Mouse (Mus musculus) layer of hippocampus, postnatal 36 days (tissue): Measurements from ENCODE around the gene Ankfy1. TPM values are rescaled to one million over a fixed set of nuclear protein-coding genes. Genes with fewer than 3 reads are reported as not detected.
"Not testable (repeated sequence)": the region's sequence is repeated elsewhere in the genome, so short reads cannot be mapped to it uniquely, and the experiment has no call there.

Source experiments
- DNase-seq, 2 experiments: peaks; one replicate each; pipeline ENCODE4 v3.0.0; 2022
- total RNA-seq, 2 experiments: library from RNA; stranded (reverse); gene quantifications; 2 replicates each; pipeline ENCODE4 v1.2.3; 2021

Ankfy1 gene
- total RNA-seq, 2 experiments from 2014 or later: 36.3 to 41.9 TPM

DNA sequence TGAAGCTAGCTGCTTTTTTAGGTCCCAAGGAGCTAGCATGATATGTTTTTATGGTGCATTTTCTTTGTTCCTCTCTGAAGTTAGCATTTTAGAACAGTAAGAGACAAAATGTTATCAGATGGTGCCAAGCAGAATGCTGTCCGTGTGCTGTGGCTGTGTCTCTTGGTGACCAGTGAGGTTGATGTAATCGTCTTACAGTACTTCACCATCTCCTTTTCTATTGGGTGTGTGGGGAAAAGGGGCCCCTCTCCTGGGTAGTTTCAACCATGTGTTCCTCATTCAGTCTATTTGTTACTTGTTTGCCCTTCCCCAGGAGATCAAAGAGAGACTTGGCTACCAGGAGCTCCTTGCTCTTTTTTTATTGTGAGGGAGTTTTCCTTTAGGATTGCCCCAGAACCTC lies 33.4 kb downstream of the Ankfy1 start:
- no peak for DNase-seq

DNA sequence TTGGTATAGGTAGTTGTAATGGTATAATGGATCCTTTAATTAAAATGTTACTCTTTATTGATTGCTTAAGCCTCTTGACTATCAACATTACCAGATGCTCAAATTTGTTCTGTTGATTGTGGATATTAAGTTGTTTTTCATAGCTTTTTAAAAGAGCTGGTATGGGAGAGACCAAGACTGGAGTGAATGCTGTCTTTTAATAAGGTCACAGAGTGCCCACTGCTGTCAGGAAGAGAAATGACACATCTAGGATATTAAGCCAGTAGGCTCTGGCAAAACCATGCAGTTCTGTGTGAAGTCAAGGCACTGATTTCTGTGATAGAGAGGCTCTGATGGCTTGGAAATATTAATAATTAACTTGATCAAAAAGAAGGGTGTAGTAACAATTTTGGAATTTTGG lies 34.1 kb downstream of the Ankfy1 start:
- DNase-seq: no peak

DNA sequence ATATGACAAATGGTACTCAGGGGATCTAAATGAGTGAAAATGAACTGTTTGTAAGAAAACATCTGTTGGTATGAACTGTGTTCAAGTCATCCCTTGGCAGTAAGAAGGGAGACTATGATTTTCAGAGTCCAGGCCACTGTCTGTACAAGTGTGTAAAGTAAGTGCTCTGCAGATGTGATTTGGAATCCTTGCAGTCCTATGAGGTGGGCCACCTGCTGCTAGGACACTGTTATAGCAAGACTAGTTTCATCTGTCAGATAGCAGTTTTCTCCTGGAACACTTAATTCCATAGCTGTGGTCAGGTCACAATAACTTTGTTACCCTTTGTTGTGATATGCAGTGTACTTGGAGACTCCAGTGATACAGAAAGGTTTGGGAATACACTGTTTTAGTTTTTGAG lies 36.2 kb downstream of the Ankfy1 start:
- no peak for DNase-seq

DNA sequence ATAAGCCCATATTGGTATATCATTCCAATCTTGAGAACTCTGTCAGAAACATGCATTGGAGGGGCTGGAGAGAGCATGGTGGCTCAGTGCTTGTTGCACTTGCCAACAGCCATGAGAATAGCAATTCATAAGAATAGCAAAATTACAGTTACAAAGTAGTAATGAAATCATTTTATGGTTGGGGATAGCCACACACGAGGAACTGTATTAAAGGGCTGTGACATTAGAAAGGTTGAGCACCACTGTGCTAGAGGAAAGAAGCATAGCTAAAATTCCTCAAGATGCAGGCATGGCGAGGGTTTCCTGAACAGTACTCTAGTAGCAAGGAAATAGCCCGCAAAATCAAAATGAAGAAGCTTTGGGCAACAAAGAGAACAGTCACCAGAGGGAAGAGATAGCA lies 43.9 kb downstream of the Ankfy1 start:
- no peak for DNase-seq

DNA sequence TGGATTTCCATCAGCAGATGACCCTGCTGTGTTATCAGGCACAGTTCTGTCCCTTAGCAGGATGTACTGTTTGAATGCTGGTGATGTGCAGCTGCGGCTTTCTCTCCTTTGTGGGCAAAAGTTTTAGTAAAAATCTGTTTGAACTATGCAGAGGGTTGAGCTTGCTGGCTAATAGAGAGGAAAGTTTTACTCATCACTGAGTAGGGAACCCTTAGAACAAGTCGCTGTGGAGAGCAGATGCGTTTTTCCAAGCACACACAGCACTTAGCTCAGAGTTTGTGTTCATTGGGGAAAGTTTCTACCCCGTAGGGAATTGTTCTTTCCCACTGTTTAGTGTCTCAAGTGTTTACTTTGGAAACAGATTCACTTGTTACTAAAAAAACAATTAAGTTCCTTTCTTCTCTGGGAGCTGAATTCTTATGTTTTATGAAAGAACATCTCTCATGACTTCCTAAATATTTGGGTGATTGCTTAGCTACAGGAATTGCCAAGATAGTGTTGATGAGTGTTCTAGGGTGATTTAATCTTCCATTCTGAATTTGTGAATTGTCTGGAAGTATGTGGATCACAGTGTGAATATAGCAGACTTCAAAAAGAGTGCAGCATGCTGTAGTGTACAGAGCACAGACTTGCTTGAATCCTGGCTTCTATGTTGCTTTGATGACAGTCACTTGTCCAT lies 45.2 kb downstream of the Ankfy1 start:
- DNase-seq: no peak

DNA sequence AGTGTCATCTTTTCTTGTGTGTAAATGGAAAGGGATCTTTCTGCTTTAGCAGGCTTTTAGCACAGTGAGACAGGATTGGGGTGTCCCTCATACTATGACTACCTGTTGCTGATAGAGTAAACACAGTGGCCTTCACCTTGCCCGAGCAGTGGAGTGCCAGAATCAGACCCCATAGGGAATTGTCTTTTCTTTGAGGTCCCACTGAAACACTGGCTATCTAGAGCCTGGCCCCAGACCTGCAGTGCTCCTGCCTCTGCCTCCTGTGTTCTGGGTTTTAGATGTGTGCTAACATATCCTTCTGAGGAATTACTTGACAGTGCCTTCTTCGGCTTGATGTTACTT lies 45.7 kb downstream of the Ankfy1 start:
- DNase-seq: no peak

DNA sequence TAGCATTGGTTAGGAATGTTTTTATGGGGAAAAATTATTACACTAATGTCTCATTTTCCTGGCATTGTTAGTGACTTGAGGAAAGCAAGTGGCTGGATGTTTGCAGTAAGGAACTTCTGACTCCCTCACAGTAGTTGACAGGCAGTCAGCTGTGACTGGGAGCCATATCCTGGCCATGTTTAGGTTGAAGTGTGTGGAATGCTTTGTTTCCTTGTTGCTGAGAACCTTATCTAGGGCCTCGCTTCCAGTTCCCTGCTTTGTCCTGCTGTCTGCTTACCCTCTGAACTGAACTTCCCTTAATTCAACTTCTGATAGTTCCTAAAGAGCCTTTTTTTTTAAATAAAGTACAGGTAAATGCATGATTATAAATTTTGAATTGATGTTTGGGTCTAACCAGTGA lies 46.5 kb downstream of the Ankfy1 start:
- DNase-seq: no peak

DNA sequence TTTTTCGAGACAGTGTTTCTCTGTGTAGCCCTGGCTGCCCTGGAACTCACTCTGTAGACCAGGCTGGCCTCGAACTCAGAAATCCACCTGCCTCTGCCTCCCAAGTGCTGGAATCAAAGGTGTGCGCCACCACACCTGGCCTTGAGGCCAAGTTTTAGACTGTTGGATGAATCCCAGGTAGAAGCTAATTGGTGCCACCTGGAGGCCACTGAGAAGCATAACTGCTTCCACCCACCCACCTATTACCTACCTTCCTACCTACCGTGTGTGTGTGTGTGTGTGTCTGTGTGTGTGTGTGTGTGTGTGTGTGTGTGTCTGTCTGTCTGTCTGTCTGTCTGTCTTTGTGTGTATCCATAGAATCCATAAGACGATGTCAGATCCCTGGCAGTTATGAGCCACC lies 47.7 kb downstream of the Ankfy1 start:
- DNase-seq: not testable (repeated sequence)

DNA sequence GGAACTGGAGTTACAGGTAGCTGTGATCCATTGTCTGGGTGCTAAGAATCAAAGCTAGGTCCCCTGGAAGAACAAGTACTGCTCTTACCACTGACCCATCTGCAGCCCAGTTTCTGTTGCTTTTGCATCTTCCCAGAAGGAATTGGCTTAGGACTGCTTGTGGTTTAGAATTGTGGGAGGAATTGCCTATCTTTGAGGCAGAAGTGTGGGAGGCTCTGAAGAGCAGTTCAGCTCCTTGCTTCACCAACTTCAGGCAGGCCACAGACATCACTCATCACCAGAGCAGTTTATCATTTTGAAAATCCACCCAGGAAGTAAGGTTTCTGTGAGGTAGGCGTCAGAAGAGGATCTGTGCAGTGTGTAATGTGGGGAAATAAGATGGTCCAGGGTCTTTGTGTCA lies 49.2 kb downstream of the Ankfy1 start:
- DNase-seq: no peak

DNA sequence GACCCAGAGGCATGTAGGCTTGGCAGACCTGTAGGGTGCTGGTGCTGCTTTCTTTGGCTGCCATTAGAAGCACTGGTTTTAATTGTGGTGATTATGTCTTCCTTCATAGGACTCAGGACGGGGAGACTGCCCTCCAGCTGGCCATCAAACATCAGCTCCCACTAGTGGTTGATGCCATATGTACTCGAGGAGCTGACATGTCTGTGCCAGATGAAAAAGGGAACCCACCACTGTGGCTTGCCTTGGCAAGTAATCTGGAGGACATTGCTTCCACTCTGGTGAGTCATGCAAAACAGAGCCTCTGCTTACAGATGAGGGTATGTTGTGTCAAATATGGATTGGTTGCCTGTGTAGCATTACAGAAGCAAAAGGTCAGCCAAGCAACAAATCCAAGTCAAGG lies 62.1 kb downstream of the Ankfy1 start:
- no peak for DNase-seq

DNA sequence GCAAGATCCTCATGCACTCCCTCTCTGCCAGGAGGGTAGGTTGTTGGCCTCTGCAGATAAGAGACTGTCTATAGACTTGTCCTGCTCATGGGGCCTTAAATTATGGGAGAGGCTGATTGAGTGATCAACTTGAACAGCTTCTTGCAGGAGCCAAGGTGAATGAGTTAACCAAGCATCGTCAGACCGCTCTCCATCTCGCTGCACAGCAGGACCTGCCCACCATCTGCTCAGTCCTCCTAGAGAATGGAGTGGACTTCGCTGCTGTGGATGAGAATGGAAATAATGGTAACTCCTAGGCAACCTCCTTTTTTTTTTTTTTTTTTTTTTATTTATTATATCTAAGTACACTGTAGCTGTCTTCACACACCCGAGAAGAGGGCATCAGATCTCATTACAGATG lies 68.5 kb downstream of the Ankfy1 start:
- DNase-seq: no peak

DNA sequence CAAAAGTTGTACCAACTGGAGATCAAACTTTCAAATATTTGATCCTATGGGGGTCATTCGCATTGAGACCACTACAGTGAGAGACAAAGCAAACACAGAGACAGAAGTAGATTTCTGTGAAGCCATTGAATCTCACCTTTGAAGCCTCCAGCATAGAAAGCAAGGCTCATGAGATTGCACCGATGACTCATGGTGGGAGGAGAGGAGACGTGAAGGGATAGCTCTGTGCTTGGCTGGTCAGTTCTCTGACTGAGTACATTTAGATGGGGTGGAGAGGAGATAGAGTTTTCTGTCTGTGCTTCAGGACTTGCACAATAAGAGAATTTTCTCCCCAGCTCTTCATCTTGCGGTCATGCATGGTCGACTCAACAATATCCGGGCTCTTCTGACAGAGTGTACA lies 69.8 kb downstream of the Ankfy1 start:
- no peak for DNase-seq

DNA sequence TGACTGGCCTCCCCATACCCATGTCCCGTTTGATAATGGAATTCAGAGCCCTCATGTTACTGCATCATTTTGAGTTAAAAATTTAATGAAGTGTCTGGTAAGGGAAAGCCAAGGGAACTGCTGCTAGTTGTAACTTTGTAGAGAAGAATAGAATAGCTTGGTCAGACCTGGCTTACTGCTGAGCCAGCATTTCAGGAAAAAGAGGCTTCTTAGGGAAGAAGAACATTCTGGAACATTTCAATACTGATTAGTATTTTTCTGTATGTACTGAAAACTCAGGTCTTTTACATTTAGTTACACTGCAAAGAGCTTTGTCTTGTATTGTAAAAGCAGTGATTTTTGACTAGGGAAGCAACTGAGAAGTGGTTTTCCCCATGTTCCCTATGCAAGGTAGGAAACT lies 71.0 kb downstream of the Ankfy1 start:
- no peak for DNase-seq

DNA sequence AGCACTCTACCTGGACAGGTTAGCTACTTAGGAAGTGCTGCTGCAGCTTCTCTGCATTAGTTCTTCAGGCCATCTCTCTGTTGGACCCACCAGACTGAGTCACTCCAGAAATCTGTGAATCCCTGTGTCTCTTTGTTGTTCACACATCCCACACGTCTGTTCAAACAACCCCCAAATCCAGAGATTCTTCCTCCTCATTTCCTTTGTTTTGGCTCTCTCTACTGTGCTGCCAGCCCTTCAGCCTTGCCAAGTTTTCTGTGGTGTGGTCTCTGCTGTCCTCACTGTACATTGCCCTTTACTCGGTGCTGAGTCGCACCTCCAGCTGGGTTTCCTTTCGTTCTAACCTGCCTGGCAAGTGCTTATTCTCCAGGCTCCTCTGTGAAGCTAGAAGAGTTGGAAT lies 74.5 kb downstream of the Ankfy1 start:
- peak in 1 of 2 experiments; percentile 12 for DNase-seq

DNA sequence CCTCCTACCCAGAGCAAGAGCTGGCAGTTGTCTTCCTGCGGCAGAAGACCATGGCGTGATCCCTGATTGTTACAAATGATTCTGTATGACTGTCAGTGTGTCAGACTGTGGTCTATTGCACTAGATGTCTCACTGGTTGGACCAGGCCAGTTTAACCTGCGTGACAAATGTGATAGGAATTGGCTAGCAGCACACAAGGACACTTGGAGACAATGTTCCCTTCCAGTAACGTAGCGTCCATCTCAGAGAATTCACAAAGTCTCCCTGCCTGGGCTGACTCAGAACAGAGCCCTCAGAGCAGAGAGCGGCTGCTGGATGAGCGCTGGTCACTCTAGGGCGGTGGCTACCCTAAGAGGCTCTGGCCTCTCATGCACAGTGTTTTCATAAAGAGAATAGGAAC lies 77.9 kb downstream of the Ankfy1 start:
- no peak for DNase-seq

DNA sequence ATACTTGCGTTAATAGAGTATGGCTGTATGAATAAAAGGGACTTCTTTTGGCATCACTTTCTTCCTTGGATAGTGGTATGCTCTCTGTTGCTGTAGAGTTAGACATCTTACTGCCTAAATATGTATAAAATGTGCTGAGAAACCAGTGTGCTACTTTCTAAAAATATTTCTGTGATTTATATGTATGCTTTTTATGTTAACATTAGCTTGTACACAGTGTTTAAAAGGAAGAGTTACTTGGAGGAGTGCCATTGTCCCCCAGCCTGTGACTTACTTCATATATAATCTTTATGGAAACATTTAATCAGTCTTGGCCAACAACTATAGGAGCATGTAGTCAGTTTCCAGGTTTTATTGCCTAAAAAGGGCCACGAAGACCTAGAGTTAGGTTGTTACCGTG lies 79.3 kb downstream of the Ankfy1 start:
- DNase-seq: no peak

DNA sequence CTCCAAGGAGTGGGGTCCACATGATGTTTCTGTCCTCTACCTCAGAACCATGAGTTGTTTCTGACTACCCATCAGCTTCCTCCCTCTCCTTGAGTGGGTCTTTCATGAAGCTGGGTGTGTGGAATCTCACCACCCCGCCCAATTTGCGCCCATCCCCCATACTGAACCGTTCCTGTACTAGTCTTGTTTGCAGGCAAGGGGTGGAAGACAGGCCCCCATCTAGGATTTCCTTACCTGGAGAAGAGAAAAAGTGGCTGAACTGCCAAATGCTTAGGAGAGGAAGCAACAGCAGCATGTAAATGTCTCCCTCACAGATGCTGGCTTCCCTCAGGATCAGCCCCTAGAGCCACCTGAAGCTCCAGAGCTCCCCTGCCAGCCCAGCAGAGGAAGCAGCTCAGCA lies 80.5 kb downstream of the Ankfy1 start:
- DNase-seq: no peak

DNA sequence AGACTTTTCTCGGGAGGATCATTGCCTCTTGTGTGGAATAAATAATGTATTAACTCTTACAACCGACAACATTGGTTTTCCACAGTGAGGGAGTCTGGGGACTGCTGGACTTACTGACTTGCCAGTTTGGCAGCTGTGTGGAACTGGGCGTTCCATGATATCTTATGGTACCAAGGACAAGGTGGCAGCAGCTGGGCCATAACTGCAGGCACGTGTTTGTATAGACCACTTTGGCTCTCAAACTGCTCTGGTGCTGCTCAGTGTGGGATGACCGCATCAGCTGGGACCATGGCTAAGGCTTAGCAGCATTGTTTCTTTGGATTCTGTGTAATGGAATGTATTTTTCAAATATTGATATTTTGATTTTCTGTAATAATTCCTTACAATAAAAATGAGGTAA lies 81.0 kb downstream of the Ankfy1 start:
- DNase-seq: no peak

DNA sequence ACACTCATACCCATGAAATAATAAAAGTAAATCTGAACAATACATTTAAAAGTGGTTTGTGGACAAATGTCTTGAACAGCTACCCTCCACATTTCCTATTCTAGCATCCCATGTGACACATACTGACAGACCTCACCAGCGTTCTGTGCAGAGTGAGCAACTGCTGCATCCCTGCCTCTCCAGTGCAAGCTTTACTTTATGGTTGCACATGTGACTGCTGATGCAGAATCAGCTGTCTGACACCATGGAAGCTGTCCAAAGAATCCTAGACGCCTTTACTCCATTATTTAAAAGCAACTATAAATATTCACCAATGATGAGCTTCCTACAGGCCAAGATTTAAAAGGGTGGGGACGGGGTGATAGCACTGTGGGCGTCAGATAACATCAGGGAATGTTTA lies 81.7 kb downstream of the Ankfy1 start:
- DNase-seq: no peak

DNA sequence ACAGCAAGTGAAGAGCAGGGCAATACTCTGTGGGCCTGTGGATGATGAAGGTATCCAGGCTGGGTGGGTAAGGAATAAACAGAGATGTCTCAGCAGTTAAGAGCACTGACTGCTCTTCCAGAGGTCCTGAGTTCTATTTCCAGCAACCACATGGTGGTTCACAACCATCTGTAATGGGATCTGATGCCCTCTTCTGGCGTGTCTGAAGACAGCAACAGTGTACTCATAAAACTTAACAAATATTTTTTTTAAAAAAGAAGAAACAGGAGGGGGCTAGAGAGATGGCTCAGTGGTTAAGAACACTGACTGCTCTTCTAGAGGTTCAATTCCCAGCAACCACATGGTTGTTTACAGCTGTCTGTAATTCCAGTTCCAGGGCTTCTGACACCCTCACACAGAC lies 82.8 kb downstream of the Ankfy1 start:
- DNase-seq: not testable (repeated sequence)

DNA sequence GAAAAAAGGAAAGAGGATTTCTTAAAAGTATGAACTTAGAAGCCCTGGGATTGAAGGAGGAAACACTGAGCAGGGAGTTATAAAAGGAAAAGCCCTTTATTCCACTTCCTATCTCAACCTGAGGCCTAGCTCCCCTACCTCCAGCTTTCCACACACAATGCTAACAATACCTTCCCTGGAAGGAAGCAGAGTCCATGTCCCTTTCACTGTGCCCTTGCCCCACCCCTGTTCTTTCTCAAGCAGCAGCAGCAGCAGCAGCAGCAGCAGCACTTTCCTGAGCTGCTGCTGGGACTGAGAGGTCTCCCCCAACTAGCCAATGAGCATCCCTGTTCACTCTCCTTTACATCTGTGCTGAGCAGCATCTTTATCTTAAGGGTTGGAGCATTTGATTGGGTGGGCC lies 89.2 kb downstream of the Ankfy1 start:
- no peak for DNase-seq

DNA sequence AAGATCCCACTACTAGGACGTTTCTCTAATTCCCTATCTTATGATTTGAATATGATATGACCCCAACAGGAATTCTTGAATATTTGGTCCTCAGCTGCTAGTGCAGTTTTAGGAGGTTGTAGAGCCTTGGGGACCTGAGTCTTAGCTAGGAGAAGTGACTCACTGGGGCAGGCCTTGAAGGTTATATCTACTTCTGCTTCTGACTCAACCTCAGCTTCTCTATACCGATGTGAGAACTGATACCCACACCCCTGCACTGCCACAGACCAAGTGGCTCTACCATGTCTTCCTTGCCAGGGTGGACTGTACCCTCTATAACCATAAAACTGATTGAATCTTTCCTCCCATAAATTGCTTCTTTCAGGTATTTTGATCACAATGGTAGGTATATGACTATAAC lies 92.3 kb downstream of the Ankfy1 start:
- no peak for DNase-seq

DNA sequence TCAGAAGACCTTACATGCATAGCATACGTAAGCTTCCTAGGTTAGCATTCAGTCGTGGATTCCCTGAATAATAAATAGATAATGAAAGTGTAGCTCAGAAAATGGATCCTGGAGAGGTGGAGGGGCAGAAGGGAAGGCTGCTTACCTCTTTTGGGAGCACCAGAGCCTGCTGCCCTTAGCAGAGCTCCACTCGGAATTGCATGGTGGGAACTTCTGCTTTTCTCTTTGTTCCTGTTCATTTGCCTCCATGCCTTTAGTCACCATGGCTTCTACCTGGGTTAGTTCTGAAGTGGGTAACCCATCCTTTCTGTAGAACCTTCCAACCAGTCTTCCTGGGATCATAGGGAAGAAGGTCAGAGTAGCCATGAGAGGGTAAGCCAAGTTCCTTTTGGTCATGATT lies 92.7 kb downstream of the Ankfy1 start:
- DNase-seq: no peak

DNA sequence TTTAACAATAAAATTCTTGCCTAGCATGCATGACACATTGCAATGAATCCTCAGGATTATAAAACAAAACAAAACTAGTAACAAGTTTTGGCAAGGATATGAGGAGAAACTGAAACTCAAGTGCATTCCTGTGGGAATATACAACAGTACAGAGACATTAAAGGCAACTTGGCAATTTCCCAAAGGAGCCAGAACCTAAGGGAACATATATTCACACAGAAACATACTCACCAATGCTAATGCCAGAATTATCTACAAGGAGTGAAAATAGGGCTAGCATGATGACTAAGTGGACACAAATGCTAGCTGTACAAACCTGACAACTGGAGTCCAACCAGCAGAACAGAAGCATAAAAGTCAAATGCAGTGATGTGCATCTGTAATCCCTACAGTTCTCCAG lies 102.2 kb downstream of the Ankfy1 start:
- DNase-seq: no peak

DNA sequence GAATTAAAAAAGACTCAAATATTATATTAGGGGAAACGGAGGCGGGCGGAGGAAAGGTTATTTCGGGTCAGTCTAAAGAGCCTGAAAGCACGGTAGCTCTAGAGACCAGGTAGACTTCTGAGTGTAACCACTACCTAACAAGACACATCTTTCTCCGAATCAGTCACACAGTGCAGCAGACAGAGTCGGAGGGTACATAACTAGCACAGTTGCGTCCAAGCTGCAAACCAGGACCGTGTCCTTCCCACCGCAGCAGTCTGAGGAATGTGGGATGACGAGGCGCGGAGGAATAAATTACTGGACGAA lies 105.3 kb downstream of the Ankfy1 start:
- DNase-seq: no peak
